Mouse (Mus musculus) embryo, embryonic 9.5 days (tissue): Measurements from ENCODE around the gene Zfp933.
"Not testable (repeated sequence)": the region's sequence is repeated elsewhere in the genome, so short reads cannot be mapped to it uniquely, and the experiment has no call there.

ENCODE experiments used
- DNase-seq: peaks from one replicate; pipeline ENCODE4 v3.0.0-alpha.2; 2017; ENCODE audit errors: extremely low spot score

Gene Zfp933

GRCm38 (mm10) chr4:147862051-147862450 lies 13.9 kb upstream of the Zfp933 start:
- DNase-seq = no peak

DNA sequence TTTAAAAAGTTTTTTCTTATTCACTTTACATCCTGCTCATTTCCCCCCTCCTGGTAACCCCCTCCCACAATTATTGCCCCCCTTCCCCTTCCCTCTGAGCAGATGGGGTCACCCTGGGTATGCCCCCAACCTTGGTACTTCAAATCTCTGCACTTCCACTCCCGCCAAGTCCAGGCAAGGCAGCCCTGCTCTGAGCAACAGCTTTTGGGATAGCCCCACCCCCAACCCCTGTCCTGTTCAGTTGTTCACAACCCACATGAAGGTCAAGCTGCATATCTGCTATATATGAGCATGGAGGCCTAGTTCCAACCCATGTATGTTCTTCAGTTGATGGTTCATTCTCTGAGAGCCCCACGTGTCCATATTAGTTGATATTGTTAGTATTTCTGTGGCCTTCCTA lies 2.6 kb upstream of the Zfp933 start:
- no peak for DNase-seq

GRCm38 (mm10) chr4:147848584-147848991 lies 422 bp upstream of the Zfp933 start:
- DNase-seq = peak; percentile 75

GRCm38 (mm10) chr4:147842871-147843270 lies 5.3 kb downstream of the Zfp933 start:
- no peak for DNase-seq

DNA sequence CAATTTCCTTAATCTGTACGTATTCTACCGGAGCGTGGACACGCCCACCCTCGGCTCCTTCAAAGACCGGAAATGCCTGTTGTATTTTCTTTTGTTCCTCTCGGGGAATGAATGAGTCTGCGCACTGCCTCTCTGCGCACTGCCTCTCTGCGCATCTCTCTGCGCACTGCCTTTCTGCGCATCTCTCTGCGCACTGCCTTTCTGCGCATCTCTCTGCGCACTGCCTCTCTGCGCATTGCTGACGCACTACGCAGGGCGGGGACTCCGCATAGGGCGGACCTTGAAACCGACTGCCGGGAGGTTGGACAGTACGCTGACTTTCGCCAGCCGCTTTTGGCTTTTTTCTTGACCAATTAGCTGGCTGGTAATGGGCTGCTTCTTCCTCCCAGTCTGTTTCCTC lies 8.9 kb downstream of the Zfp933 start:
- DNase-seq = not testable (repeated sequence)

- DNase-seq = no peak
Measured at GRCm38 (mm10) chr4:147824389-147824788, 23.8 kb downstream of the Zfp933 start.

DNA sequence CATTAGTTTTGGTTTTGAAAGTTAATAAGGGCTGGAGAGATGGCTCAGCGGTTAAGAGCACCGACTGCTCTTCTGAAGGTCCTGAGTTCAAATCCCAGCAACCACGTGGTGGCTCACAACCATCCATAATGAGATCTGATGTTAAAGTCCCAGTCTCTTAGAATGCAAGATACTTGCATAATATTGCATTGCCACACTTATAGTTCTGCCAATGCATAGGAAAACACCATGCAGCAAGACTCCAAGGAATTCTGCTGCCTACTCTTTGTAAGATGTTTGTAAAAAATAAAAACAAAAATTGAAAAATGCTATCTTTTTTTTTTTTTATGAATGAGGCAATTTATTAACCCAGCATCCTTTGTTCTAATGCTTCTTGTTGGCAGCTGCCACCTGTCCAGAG lies 26.8 kb downstream of the Zfp933 start:
- not testable (repeated sequence) for DNase-seq

GRCm38 (mm10) chr4:147819659-147820058 lies 28.5 kb downstream of the Zfp933 start:
- DNase-seq = not testable (repeated sequence)

- no peak for DNase-seq
Measured at GRCm38 (mm10) chr4:147814592-147815167, 33.5 kb downstream of the Zfp933 start.

DNA sequence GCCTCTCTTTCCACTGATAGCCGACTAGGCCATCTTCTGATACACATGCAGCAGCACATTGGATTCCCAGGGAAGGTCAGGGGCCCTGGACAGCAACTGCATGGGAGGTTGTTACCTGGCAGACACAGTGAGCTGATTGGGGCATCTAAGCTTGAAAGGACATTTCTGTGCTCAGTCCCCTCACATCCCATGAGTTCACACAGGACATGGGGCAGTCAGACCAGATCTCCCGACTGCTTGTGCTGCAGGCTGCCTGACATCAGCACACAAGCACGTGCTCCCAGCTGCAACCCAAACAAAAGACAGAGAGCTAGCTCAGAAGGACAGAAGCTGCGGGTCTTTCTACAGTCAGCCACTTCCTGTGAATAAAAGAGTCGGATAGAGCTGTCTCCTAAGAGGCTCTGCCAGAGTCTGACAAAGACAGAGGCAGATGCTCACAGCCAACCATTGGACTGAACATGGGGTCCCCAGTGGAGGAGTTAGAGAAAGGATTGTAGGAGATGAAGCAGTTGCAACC lies 34.9 kb downstream of the Zfp933 start:
- no peak for DNase-seq

DNA sequence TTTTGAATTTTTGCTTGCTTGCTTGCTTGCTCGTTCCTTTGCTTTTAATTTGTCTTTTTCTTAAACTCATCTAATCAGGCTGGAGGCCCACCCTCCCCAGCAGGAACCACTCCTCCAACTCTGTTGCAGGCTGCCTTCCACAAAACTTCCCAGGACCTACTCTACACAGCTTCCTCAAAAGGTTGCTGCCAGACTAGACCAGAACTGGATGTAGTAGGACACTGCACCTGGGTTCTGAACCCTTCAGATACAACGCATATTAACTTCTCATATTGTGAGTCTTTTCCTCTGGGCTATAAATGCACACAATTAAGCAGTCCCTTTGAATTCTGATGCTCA lies 38.2 kb downstream of the Zfp933 start:
- not testable (repeated sequence) for DNase-seq

GRCm38 (mm10) chr4:147809292-147809965 lies 38.7 kb downstream of the Zfp933 start, which contains the start of gene Zfp984:
Zfp984 (minus strand) TSS chr4:147809788.
- DNase-seq = peak; percentile 73

GRCm38 (mm10) chr4:147808483-147808882 lies 39.7 kb downstream of the Zfp933 start:
- not testable (repeated sequence) for DNase-seq

DNA sequence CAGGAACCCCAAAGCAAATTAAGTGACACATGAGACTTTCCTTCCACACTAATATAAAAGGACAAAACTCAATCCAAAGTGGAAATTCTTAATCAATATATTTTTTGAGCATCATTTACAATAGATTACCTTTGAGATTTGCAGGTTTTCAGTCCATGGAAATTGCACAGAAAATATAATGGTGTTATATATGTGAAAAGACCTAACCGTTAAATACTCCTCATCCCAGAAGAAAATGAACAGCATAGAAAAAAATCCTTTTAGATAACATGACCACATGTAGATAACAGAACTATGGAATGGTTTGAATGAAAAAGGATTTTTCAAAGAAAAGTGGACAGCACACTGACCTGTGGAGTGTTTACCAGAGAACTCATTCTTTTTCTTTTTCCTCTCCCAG lies 52.9 kb downstream of the Zfp933 start:
- DNase-seq = not testable (repeated sequence)

GRCm38 (mm10) chr4:147794026-147794665 lies 54.0 kb downstream of the Zfp933 start:
- not testable (repeated sequence) for DNase-seq

GRCm38 (mm10) chr4:147793390-147793916 lies 54.7 kb downstream of the Zfp933 start:
- DNase-seq = not testable (repeated sequence)

DNA sequence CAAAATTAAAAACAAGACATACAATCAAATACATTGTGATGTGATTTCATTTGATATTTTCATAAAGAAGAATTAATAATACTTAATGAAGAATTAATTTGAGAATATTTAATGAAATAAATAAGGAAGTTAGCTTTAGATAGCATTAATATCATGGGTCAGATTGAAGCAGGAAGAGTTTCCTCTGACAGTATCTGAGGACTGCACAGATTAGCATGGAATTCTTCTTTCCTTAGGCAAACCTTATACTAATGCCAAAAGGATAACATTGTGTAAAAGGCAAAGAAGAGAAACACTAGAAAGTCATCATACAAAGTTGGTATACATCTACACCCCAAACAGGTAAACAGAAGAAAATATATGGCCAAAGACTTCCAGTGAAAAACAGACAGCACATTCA lies 56.4 kb downstream of the Zfp933 start:
- DNase-seq = not testable (repeated sequence)
